Mouse (Mus musculus) C2C12 (cell line): Measurements from ENCODE around the gene Eif5a. TPM values are rescaled to one million over a fixed set of nuclear protein-coding genes. Genes with fewer than 3 reads are reported as not detected.

Experiments
- H3K27me3 ChIP-seq: one replicate; pipeline ENCODE4 v1.6.1; 2011; ENCODE audit not compliant: control insufficient read depth, insufficient read depth, insufficient read length
- H3K36me3 ChIP-seq: one replicate; pipeline ENCODE4 v1.6.1; 2011; ENCODE audit not compliant: control insufficient read depth, insufficient read depth
- H3K4me3 ChIP-seq: one replicate; pipeline ENCODE4 v1.5.1; 2011; ENCODE audit warnings: mild to moderate bottlenecking, control low read depth; ENCODE audit not compliant: poor library complexity, insufficient read depth, severe bottlenecking
- H3K79me2 ChIP-seq: one replicate; pipeline ENCODE4 v1.6.1; 2011; ENCODE audit not compliant: control insufficient read depth, insufficient read depth
- H3K79me3 ChIP-seq: one replicate; pipeline ENCODE4 v1.6.1; 2011; ENCODE audit warnings: low read depth, control low read depth
- H3ac ChIP-seq: one replicate; pipeline ENCODE3; 2011; ENCODE audit warnings: low read depth; ENCODE audit not compliant: control insufficient read depth, insufficient read length
- CEBPB ChIP-seq: IDR thresholded peaks from one replicate; pipeline ENCODE4 v1.6.1; 2011; ENCODE audit warnings: low read depth, mild to moderate bottlenecking, control low read depth, moderate library complexity
- CTCF ChIP-seq: IDR thresholded peaks from one replicate; pipeline ENCODE4 v1.5.1; 2011; ENCODE audit not compliant: control insufficient read depth, insufficient read depth, insufficient read length
- FOSL1 ChIP-seq: IDR thresholded peaks from one replicate; pipeline ENCODE4 v1.8.0; 2011; ENCODE audit warnings: mild to moderate bottlenecking, low read length; ENCODE audit not compliant: poor library complexity, insufficient read depth, severe bottlenecking
- MAX ChIP-seq: IDR thresholded peaks from one replicate; pipeline ENCODE4 v1.6.1; 2011; ENCODE audit warnings: mild to moderate bottlenecking, control low read depth
- MYOD1 ChIP-seq: IDR thresholded peaks from one replicate; pipeline ENCODE4 v1.6.1; 2011; ENCODE audit warnings: low read depth; ENCODE audit not compliant: control insufficient read depth, insufficient read length
- MYOG ChIP-seq: IDR thresholded peaks from one replicate; pipeline ENCODE4 v1.6.1; 2011; ENCODE audit not compliant: control insufficient read depth, insufficient read length; ENCODE audit errors: extremely low read depth
- USF1 ChIP-seq: IDR thresholded peaks from one replicate; pipeline ENCODE4 v1.6.1; 2011; ENCODE audit warnings: low read depth, mild to moderate bottlenecking, control low read depth, moderate library complexity
- polyA plus RNA-seq: library from polyadenylated mRNA; unstranded; fragments of >200 nt; fragmentation: generic; extraction: Trizol; gene quantifications from one replicate; pipeline ENCODE4 v1.2.1, GENCODE M21; 2012; ENCODE audit warnings: missing spikeins

Gene Eif5a
- polyA plus RNA-seq, 1 experiment, result 2,142 TPM

GRCm38 (mm10) chr11:69902972-69903371, 18.8 kb downstream of the Eif5a start:
- Histone ChIP-seq H3K79me3 (peaks cover 17% of the 10 kb centered on the region), H3K4me3 (peak overlapping the region; percentile 93), H3K36me3 (peaks cover 42% of the 10 kb centered on the region)

GRCm38 (mm10) chr11:69901993-69902392, 19.8 kb downstream of the Eif5a start:
- peak overlapping the region; percentile 96 for H3ac ChIP-seq
- H3K36me3 ChIP-seq, result peaks cover 33% of the 10 kb centered on the region
- TF ChIP-seq FOSL1, result no peak
- TF ChIP-seq CEBPB, result no peak
- no peak for TF ChIP-seq MYOD1
- no peak for TF ChIP-seq USF1
- no peak for TF ChIP-seq CTCF
- no peak for TF ChIP-seq MAX
- TF ChIP-seq MYOG, result no peak
- H3K27me3 ChIP-seq, result no peaks in the 10 kb centered on the region
- H3K4me3 ChIP-seq, result peak overlapping the region; percentile 93
- peaks cover 34% of the 10 kb centered on the region for H3K79me2 ChIP-seq
- H3K79me3 ChIP-seq, result peaks cover 17% of the 10 kb centered on the region

More at GRCm38 (mm10) chr11:69902972-69903371, 18.8 kb downstream of the Eif5a start:
- Histone ChIP-seq H3ac (peak overlapping the region; percentile 47), H3K79me2 (peaks cover 34% of the 10 kb centered on the region), H3K27me3 (no peaks in the 10 kb centered on the region)
- TF ChIP-seq USF1 (no peak), CEBPB (no peak), MYOG (no peak), MYOD1 (no peak), MAX (no peak), FOSL1 (no peak), CTCF (no peak)

GRCm38 (mm10) chr11:69901406-69901846, 20.3 kb downstream of the Eif5a start:
- H3K36me3 ChIP-seq, result peaks cover 27% of the 10 kb centered on the region
- H3K79me2 ChIP-seq, result peaks cover 34% of the 10 kb centered on the region
- H3ac ChIP-seq, result peak overlapping the region; percentile 96
- peak overlapping the region; percentile 93 for H3K4me3 ChIP-seq
- H3K79me3 ChIP-seq, result peaks cover 17% of the 10 kb centered on the region
- H3K27me3 ChIP-seq, result no peaks in the 10 kb centered on the region
- TF ChIP-seq MAX (peak; percentile 71), CTCF (no peak)

- Histone ChIP-seq H3ac (peak within 1 kb of the TSS; percentile 96), H3K79me3 (peaks cover 17% of the 10 kb centered on the region), H3K27me3 (no peaks in the 10 kb centered on the region), H3K4me3 (peak within 1 kb of the TSS; percentile 93), H3K79me2 (peaks cover 33% of the 10 kb centered on the region), H3K36me3 (peaks cover 20% of the 10 kb centered on the region)
- TF ChIP-seq CEBPB (peak; percentile 80), MYOD1 (no peak), MAX (peak; percentile 6), MYOG (no peak), FOSL1 (no peak), USF1 (no peak), CTCF (no peak)
Observed at GRCm38 (mm10) chr11:69900471-69901405, 21.0 kb downstream of the Eif5a start, which contains the start of the genes 2810408A11Rik and Neurl4. TSS of gene 2810408A11Rik (minus strand) at chr11:69900987. TSS of gene Neurl4 (plus strand) at chr11:69901072.

- Histone ChIP-seq H3K79me2 (peaks cover 28% of the 10 kb centered on the region), H3K36me3 (peaks cover 11% of the 10 kb centered on the region), H3K4me3 (peak overlapping the region; percentile 93), H3K79me3 (peaks cover 17% of the 10 kb centered on the region), H3ac (no peak overlapping the region), H3K27me3 (no peaks in the 10 kb centered on the region)
- TF ChIP-seq CTCF (no peak), USF1 (no peak), MAX (no peak), CEBPB (no peak), FOSL1 (no peak), MYOG (no peak), MYOD1 (no peak)
Observed at GRCm38 (mm10) chr11:69899870-69900269, 21.9 kb downstream of the Eif5a start.

- Histone ChIP-seq H3K27me3 (no peaks in the 10 kb centered on the region), H3ac (no peak within 1 kb of the TSS), H3K36me3 (no peaks in the 10 kb centered on the region), H3K79me3 (no peaks in the 10 kb centered on the region), H3K4me3 (no peak within 1 kb of the TSS), H3K79me2 (no peaks in the 10 kb centered on the region)
- TF ChIP-seq MAX (no peak), CTCF (no peak), MYOD1 (no peak), FOSL1 (no peak), MYOG (no peak), CEBPB (no peak), USF1 (no peak)
Observed at GRCm38 (mm10) chr11:69895291-69895690, 26.5 kb downstream of the Eif5a start, which contains the start of gene Acap1. TSS of gene Acap1 (minus strand) at chr11:69895539.
